Mouse (Mus musculus) heart, embryonic 13.5 days (tissue): ENCODE measurements at regions not wholly inside any gene's neighbourhood (a gene's known extent, or its start where the extent isn't known, plus 50 kb on each side); places are given as distances from the start of the nearest gene placed in this dataset.
A peak's percentile ranks its signal among the peaks of the same experiment; 100 is the strongest.

Source experiments
- ATAC-seq: fragments of 200-750 bp; cut with Nextera tagmentation; 2 replicates; pipeline ENCODE4 v1.8.0; 2017; ENCODE audit warnings: moderate TSS enrichment; ENCODE audit not compliant: insufficient number of reproducible peaks, low FRiP score, low TSS enrichment; ENCODE audit errors: extremely low read depth
- H3K27ac ChIP-seq: fragments of 300-500 bp; sonication (generic); replicated peaks from 2 replicates; pipeline ENCODE4 v1.5.1; 2015; ENCODE audit warnings: moderate library complexity, mild to moderate bottlenecking, inconsistent platforms
- H3K27me3 ChIP-seq: fragments of 300-500 bp; sonication (generic); replicated peaks from 2 replicates; pipeline ENCODE4 v1.6.1; 2015; ENCODE audit warnings: mild to moderate bottlenecking, inconsistent platforms
- H3K36me3 ChIP-seq: fragments of 300-500 bp; sonication (generic); 2 replicates; pipeline ENCODE4 v1.6.1; 2015; ENCODE audit warnings: mild to moderate bottlenecking, inconsistent platforms
- H3K4me1 ChIP-seq: fragments of 300-500 bp; sonication (generic); 2 replicates; pipeline ENCODE4 v1.6.1; 2015; ENCODE audit warnings: inconsistent platforms
- H3K4me2 ChIP-seq: fragments of 300-500 bp; sonication (generic); 2 replicates; pipeline ENCODE4 v1.6.1; 2015; ENCODE audit warnings: inconsistent platforms, mild to moderate bottlenecking, moderate library complexity
- H3K4me3 ChIP-seq: fragments of 300-500 bp; sonication (generic); 2 replicates; pipeline ENCODE4 v1.5.1; 2015; ENCODE audit warnings: moderate library complexity, mild to moderate bottlenecking, inconsistent platforms
- H3K9ac ChIP-seq: fragments of 300-500 bp; sonication (generic); 2 replicates; pipeline ENCODE4 v1.6.1; 2015; ENCODE audit warnings: inconsistent platforms, mild to moderate bottlenecking, moderate library complexity
- H3K9me3 ChIP-seq: fragments of 300-500 bp; sonication (generic); 2 replicates; pipeline ENCODE4 v1.6.1; 2016; ENCODE audit warnings: inconsistent platforms
- WGBS: fragments of 180-500 bp; shearing (Covaris S2); methylation state at CpG from one replicate; pipeline ENCODE4 v1.1.7; 2015; ENCODE audit warnings: mixed read lengths; 5-methylcytosine and 5-hydroxymethylcytosine counted together

DNA sequence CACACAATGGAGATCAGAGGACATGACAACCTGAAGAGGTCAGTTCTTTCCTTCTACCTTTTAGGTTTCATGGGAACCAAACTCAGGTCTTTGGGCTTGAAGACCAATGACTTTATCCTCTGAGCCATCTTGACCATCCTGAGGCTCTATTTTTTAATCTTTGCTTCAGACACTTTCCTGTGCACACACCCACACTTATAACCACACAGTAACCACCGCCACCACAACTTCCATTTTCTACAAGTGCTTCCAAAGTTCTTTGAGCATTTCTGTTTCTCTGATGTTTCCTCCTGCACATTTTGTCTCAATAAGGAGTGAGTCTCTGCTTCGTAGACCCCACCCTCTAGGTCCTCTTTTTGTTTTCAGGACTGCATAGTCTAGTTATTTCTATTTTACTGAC lies 385.3 kb downstream of the Lpin1 start:
- Histone ChIP-seq H3K9me3 (no peaks in the 10 kb centered on the region), H3K4me1 (peaks cover 21% of the 10 kb centered on the region), H3K9ac (no peak overlapping the region), H3K27ac (no peak overlapping the region), H3K36me3 (no peaks in the 10 kb centered on the region), H3K4me3 (no peak overlapping the region), H3K4me2 (no peak overlapping the region), H3K27me3 (no peaks in the 10 kb centered on the region)
- WGBS = 93% methylated on average over 2 of the region's 2 CpGs
- no peak for ATAC-seq

DNA sequence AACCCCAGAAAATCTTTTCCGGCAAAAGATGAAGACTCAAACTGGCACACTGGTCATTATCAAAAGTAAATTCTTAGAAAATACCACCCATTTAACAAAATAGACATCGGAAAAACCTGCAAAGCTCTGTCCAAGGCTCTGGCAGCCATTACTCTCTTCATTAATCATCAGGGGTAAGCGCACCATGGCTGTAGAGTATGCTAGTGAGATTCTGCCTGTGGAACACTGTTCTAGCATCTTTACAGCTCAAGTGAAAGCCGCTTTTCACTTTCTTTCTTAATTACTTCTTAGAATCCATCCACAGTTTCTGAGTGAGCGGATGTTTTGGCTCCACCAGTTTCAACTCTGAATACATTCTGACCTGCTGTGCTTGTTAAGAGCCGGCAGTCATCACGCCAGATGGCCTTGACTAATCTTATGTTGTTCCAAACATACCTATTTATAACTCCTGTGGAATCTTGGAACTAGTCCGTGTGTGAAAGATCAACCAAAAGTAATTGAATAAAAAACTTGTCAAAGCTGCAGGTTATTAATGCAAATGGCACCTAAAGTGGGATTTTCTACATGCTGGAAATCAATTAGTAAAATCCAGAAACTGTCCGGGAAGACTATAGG lies 387.8 kb downstream of the Lpin1 start:
- H3K27ac ChIP-seq = 0 out of 2 replicates have a peak overlapping the region, but pooled peaks have one; percentile 28
- no peaks in the 10 kb centered on the region for H3K36me3 ChIP-seq
- peak overlapping the region; percentile 1; the same call in 1 of the 2 replicates for H3K4me2 ChIP-seq
- H3K4me1 ChIP-seq = peaks cover 26% of the 10 kb centered on the region
- no peak overlapping the region for H3K9ac ChIP-seq
- no peak for ATAC-seq
- H3K27me3 ChIP-seq = no peaks in the 10 kb centered on the region
- WGBS = 53% methylated on average over 9 of the region's 9 CpGs
- H3K4me3 ChIP-seq = no peak overlapping the region
- H3K9me3 ChIP-seq = no peaks in the 10 kb centered on the region

DNA sequence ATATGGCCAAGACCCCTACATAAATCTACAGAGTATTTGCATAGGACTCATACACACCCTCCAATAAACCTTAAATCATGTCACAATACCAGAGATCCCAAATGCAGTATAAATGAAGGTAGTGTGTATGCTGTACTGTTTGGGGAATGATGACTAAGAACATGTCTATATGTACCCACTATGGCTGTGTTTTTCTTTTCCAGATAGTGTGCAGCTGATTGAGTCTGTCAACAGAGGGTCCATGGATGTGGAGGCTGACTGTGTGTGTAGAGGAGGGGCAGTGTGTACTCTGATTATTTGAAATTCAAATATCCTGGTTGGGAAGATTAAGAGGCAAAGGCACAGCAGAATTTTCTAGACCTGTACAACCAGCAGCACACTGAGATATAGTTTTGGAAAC lies 388.6 kb downstream of the Lpin1 start:
- Histone ChIP-seq H3K4me2 (no peak overlapping the region), H3K4me3 (no peak overlapping the region), H3K9ac (no peak overlapping the region), H3K36me3 (no peaks in the 10 kb centered on the region), H3K9me3 (no peaks in the 10 kb centered on the region), H3K27me3 (no peaks in the 10 kb centered on the region), H3K4me1 (peaks cover 26% of the 10 kb centered on the region), H3K27ac (no peak overlapping the region)
- ATAC-seq = no peak

DNA sequence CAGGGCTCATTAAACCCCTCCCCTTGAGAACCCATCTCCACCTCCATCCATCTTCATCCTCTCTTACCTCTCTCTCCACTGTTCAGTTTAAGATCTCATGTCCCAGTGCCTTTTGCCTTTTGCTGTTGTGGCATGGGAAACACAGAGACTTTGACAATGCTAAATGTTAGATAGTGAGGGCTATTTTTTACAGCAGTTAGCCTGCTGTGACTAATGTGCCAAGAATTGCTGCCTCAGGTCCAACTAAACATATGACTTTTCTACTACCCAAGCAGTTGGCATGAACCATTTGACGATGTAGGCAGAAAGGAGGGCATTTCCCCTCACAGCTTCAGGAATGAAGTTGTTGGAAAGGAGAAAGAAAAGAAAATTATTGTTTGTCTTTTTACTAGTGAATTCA lies 389.6 kb downstream of the Lpin1 start:
- H3K27ac ChIP-seq = no peak overlapping the region
- no peaks in the 10 kb centered on the region for H3K36me3 ChIP-seq
- ATAC-seq = no peak
- no peak overlapping the region for H3K4me3 ChIP-seq
- H3K27me3 ChIP-seq = no peaks in the 10 kb centered on the region
- 63% methylated on average over 1 of the region's 1 CpGs for WGBS
- H3K9me3 ChIP-seq = no peaks in the 10 kb centered on the region
- peaks cover 26% of the 10 kb centered on the region for H3K4me1 ChIP-seq
- no peak overlapping the region for H3K9ac ChIP-seq
- no peak overlapping the region for H3K4me2 ChIP-seq

DNA sequence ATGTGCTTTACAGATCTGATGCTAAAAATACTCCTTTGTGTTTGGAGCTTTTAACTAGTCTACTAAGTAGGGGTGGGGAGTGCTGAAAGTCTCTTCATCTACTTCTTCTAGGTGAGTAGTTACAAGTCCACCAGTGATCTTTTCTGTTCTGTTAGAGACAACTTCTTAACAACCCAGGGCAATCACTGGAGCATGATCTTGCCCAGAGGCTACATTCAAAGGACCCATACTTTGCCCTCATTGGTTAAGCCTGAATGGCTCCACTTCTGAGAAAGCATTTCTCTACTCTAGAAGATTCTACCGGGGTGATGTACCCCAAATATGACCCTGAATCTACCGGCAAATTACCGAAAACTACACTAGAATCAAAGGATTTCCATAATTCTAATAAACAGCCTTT lies 390.2 kb downstream of the Lpin1 start:
- H3K27ac ChIP-seq = no peak overlapping the region

DNA sequence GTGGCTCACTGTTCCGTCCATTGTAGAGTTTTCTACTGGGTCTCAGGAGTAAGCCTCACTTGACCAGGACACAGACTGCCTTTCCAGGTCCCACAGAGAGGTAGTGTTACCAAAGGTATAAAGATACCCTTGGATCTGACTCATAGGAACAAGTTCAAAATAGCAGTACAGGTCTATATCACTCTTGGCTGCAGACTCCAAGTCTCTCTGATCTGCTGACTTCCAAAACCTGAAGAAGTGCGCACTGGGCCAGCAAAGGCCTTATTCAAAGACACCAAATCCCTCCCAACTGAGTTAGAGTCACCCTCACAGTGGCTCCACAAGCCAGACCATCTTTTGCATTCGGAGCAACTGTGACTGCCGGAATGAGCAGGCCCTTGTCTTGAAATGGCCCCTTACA lies 391.9 kb downstream of the Lpin1 start:
- Histone ChIP-seq H3K27ac (no peak overlapping the region), H3K36me3 (no peaks in the 10 kb centered on the region), H3K4me1 (peaks cover 26% of the 10 kb centered on the region), H3K4me3 (no peak overlapping the region), H3K9me3 (no peaks in the 10 kb centered on the region), H3K27me3 (no peaks in the 10 kb centered on the region), H3K4me2 (no peak overlapping the region), H3K9ac (no peak overlapping the region)
- 82% methylated on average over 4 of the region's 4 CpGs for WGBS
- no peak for ATAC-seq

More for the DNA sequence above, 390.2 kb downstream of the Lpin1 start:
- no peak overlapping the region for H3K4me2 ChIP-seq
- H3K27me3 ChIP-seq = no peaks in the 10 kb centered on the region
- 81% methylated on average over 3 of the region's 3 CpGs for WGBS
- no peaks in the 10 kb centered on the region for H3K36me3 ChIP-seq
- ATAC-seq = no peak
- H3K4me1 ChIP-seq = peaks cover 26% of the 10 kb centered on the region
- H3K9ac ChIP-seq = no peak overlapping the region
- no peak overlapping the region for H3K4me3 ChIP-seq
- H3K9me3 ChIP-seq = no peaks in the 10 kb centered on the region

DNA sequence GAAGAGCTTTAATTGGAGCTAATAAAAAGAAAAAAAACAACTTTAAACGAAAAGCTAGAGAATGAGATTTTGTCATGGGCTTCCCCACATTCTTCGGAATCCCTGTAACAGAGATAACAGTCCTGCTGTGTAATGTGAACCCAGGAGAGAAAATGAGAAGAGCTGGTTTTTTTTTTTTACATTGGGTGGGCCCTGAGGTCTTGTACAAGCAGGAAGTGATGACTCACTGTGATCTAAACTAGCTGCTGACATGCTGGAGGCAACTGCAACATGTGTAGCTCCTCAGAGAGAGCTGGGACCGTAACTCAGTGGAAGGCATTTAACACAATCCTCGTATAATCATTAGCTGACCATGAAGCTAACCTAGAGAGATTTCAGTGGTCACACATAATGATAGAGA lies 393.8 kb upstream of the Trib2 start:
- Histone ChIP-seq H3K9me3 (no peaks in the 10 kb centered on the region; the same call in 1 of the 2 replicates), H3K27ac (no peak overlapping the region), H3K4me2 (no peak overlapping the region), H3K4me1 (peaks cover 16% of the 10 kb centered on the region), H3K27me3 (no peaks in the 10 kb centered on the region), H3K36me3 (no peaks in the 10 kb centered on the region), H3K4me3 (no peak overlapping the region), H3K9ac (no peak overlapping the region)
- ATAC-seq = no peak
- 18% methylated on average over 4 of the region's 4 CpGs for WGBS

DNA sequence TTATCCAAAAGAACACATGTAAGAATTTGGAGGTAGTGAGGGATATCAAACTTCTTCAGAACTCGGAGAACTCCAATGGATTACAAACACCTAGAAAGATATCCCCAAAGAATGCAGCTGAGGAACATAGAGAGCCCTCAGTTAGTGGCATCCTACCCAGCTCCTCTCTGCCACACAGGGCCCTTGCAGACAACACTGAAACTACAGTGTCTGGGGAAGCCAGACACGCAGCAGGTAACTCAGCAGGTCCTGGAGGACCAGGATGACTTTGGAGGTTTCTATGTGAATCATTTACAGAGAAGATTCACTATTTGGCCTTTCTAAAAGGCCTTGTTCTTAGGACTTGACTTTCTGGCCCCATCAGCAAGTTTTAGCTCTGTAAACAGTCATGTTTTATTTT lies 393.4 kb upstream of the Trib2 start:
- Histone ChIP-seq H3K4me3 (no peak overlapping the region), H3K27me3 (no peaks in the 10 kb centered on the region), H3K27ac (no peak overlapping the region), H3K36me3 (no peaks in the 10 kb centered on the region), H3K9me3 (no peaks in the 10 kb centered on the region; the same call in 1 of the 2 replicates), H3K4me1 (peaks cover 16% of the 10 kb centered on the region), H3K9ac (no peak overlapping the region), H3K4me2 (no peak overlapping the region)
- WGBS = 45% methylated on average over 2 of the region's 2 CpGs
- no peak for ATAC-seq

DNA sequence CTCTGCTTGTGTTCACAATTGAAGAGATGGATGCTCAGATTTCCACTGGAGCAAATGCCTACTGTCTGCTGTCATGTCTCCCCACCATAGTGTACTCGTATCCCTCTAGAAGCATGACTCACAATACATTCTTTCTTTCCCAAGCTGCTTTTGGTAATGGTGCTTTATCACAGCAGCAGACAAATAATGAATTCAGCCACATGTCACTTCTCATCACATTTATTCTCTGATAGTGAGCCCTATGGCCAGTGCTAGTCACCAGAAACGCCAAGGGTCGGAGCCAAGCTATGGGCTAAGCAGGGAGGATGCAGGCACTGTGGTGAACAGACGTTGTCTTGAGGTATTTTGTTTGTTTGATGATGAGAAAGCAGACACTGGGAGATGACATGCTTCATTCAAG lies 388.2 kb upstream of the Trib2 start:
- Histone ChIP-seq H3K27ac (no peak overlapping the region), H3K4me2 (no peak overlapping the region), H3K9me3 (no peaks in the 10 kb centered on the region; the same call in 1 of the 2 replicates), H3K36me3 (no peaks in the 10 kb centered on the region), H3K4me1 (0 out of 2 replicates have a peak, but pooled peaks cover 4% of the 10 kb centered on the region), H3K27me3 (no peaks in the 10 kb centered on the region), H3K4me3 (no peak overlapping the region), H3K9ac (no peak overlapping the region)
- 65% methylated on average over 4 of the region's 4 CpGs for WGBS
- ATAC-seq = no peak

DNA sequence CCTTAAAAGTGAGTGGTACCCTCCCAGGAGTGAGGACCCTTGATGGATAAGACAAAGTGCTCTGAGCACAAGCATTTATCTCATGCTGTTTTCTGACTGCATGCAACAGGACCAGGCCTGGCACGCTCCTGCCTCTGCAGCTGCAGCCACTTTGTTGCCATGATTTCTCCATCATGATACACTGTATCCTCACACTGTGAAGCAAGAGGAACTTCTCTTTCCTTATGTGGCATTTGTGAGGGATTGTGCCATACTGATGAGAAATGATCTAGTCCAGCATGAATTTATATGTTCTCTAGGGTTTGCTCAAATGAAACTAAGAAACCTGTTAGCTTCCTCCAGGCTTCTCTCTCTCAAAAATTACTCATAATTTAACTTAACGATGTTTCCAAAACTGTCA lies 380.2 kb upstream of the Trib2 start:
- Histone ChIP-seq H3K27me3 (no peaks in the 10 kb centered on the region), H3K4me3 (no peak overlapping the region), H3K36me3 (no peaks in the 10 kb centered on the region), H3K9me3 (no peaks in the 10 kb centered on the region), H3K9ac (no peak overlapping the region), H3K4me1 (no peaks in the 10 kb centered on the region), H3K4me2 (no peak overlapping the region), H3K27ac (no peak overlapping the region)
- ATAC-seq = no peak
- 84% methylated on average over 2 of the region's 2 CpGs for WGBS

DNA sequence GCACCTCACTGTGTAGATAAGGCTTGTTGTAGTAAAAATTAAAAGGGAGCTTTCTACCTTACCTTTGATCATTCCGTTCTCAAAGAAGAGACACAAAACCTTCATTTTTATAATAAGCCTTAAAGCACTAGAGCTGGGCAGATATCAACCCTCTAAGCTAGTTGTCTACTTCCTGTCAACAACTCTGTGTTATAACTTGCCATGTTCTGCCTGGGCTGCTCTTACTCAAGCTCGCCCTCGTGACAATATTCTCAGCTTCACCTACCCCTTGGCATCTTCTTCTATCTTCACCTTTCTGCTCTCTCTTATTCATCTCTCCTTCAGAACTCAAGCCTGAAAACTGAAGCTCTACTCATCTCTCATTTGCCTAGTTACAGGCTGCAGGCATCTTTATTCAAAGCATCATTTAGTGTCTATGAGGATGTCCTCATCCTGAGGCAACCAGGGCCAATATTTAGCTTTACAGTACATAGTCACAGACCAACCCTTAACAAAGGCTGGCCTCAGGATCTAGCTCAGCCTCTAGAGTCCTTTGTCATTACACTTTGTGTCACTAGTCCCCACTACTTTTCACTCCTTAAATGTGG lies 375.2 kb upstream of the Trib2 start:
- 58% methylated on average over 3 of the region's 3 CpGs for WGBS
- H3K9ac ChIP-seq = no peak overlapping the region
- no peak overlapping the region for H3K4me3 ChIP-seq

DNA sequence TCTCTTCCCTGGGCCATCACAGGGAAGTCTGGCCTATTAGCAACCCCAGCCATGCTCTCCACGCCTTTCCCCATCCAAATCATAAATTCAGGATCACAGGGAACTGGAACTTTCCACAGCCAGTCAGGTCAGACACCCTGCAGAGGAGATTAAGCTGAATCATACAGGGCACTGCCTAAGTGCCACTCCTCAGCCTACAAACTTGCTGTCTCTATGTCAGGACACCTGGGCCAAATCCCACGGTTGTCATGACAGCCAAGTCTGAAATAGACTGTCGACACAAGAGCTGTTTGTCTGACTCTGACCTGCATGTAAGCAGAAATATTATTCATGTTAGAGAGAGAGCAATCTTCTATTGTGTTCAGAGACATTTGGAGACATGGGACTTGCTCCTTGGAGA lies 374.0 kb upstream of the Trib2 start:
- no peaks in the 10 kb centered on the region for H3K9me3 ChIP-seq
- H3K27ac ChIP-seq = no peak overlapping the region
- no peaks in the 10 kb centered on the region for H3K36me3 ChIP-seq
- H3K27me3 ChIP-seq = peaks cover 8% of the 10 kb centered on the region; the same call in 1 of the 2 replicates
- no peak overlapping the region for H3K4me3 ChIP-seq
- 42% methylated on average over 3 of the region's 3 CpGs for WGBS
- H3K4me1 ChIP-seq = peaks cover 28% of the 10 kb centered on the region
- no peak overlapping the region for H3K4me2 ChIP-seq
- H3K9ac ChIP-seq = no peak overlapping the region
- no peak for ATAC-seq

More for the DNA sequence above, 375.2 kb upstream of the Trib2 start:
- no peaks in the 10 kb centered on the region for H3K9me3 ChIP-seq
- no peak overlapping the region for H3K27ac ChIP-seq
- no peak for ATAC-seq
- H3K36me3 ChIP-seq = no peaks in the 10 kb centered on the region
- H3K27me3 ChIP-seq = peaks cover 6% of the 10 kb centered on the region; the same call in 1 of the 2 replicates
- H3K4me1 ChIP-seq = peaks cover 17% of the 10 kb centered on the region
- H3K4me2 ChIP-seq = no peak overlapping the region
